Mouse (Mus musculus): ENCODE measurements around the gene Fbln2.

DNA sequence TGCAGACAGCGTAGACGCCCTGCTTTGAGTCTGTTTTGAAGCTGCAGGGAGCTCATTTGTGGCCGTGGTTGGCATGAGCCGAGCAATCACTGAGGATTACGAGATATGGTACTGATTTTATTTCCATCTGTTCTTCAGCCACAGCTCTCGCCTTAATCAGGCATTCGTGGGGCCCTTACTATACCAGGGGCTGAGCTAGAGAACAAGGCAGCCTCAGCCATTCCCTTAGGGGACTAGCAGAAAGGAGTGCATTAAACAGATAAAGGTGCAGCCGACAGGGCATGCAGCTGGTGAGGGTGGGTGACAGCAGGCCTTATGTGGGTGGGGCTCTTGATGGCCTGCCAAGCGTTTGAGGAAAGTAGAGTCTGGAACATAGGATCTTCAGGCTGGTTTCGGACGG is 23.8 kb downstream of the Fbln2 start:
- TF ChIP-seq GATA1 (IDR thresholded peaks at IDR 0.05; ENCODE audit: borderline replicate concordance, low read length) (no peak), FLI1 (IDR thresholded peaks at IDR 0.05; ENCODE audit: low read length) (no peak)
